Mouse (Mus musculus) myocyte (in vitro differentiated cells): ENCODE data around the gene Tm9sf4.

ENCODE experiments used
- CEBPB ChIP-seq: IDR thresholded peaks from 2 replicates; pipeline ENCODE4 v1.6.1; 2011; ENCODE audit warnings: mild to moderate bottlenecking, moderate library complexity; ENCODE audit not compliant: poor library complexity, insufficient read depth, severe bottlenecking
- E2F4 ChIP-seq: IDR thresholded peaks from one replicate; pipeline ENCODE4 v1.6.1; 2011; ENCODE audit warnings: mild to moderate bottlenecking, control low read depth, moderate library complexity; ENCODE audit not compliant: insufficient read depth
- MAX ChIP-seq: IDR thresholded peaks from one replicate; pipeline ENCODE4 v1.6.1; 2011; ENCODE audit warnings: low read depth, mild to moderate bottlenecking, control low read depth
- MYOD1 ChIP-seq, 3 experiments: IDR thresholded peaks; one replicate each; pipeline ENCODE4 v1.6.1; 2011; ENCODE audit warnings: control low read depth in 2 of 3, low read depth in 2 of 3, mild to moderate bottlenecking in 2 of 3, moderate library complexity in 1 of 3; ENCODE audit not compliant: insufficient read length in 2 of 3, control insufficient read depth in 1 of 3
- MYOG ChIP-seq, 3 experiments: IDR thresholded peaks; one replicate each; pipeline ENCODE4 v1.6.1; 2011; ENCODE audit warnings: control low read depth in 2 of 3, low read depth in 2 of 3, mild to moderate bottlenecking in 2 of 3; ENCODE audit not compliant: insufficient read length in 2 of 3, control insufficient read depth in 1 of 3, insufficient read depth in 1 of 3
- POLR2A ChIP-seq: IDR thresholded peaks from one replicate; pipeline ENCODE4 v1.6.1; 2011; ENCODE audit warnings: low read depth, mild to moderate bottlenecking, control low read depth, moderate library complexity; ENCODE audit not compliant: insufficient read length
- REST ChIP-seq: IDR thresholded peaks from one replicate; pipeline ENCODE4 v1.6.1; 2011; ENCODE audit warnings: mild to moderate bottlenecking, control low read depth, moderate library complexity; ENCODE audit not compliant: insufficient read depth, insufficient read length
- SRF ChIP-seq: IDR thresholded peaks from one replicate; pipeline ENCODE4 v1.6.1; 2011; ENCODE audit warnings: low read depth; ENCODE audit not compliant: control insufficient read depth, insufficient read length
- TCF12 ChIP-seq: IDR thresholded peaks from one replicate; pipeline ENCODE4 v1.6.1; 2011; ENCODE audit warnings: mild to moderate bottlenecking, control low read depth; ENCODE audit not compliant: poor library complexity, insufficient read depth, severe bottlenecking
- TCF3 ChIP-seq: IDR thresholded peaks from one replicate; pipeline ENCODE4 v1.6.1; 2011; ENCODE audit warnings: low read depth, control low read depth; ENCODE audit not compliant: insufficient read length
- USF1 ChIP-seq: IDR thresholded peaks from one replicate; pipeline ENCODE4 v1.6.1; 2011; ENCODE audit warnings: low read depth, mild to moderate bottlenecking, control low read depth, moderate library complexity

- TF ChIP-seq POLR2A (no peak), MAX (no peak), REST (no peak), MYOG (IDR thresholded peaks at IDR 0.05; ENCODE audit: control insufficient read depth in 1 of 3, insufficient read depth in 1 of 3, insufficient read length in 2 of 3, low read depth in 2 of 3) (no peak), TCF3 (no peak), USF1 (no peak), CEBPB (no peak), MYOD1 (IDR thresholded peaks at IDR 0.05; ENCODE audit: control insufficient read depth in 1 of 3, insufficient read length in 2 of 3, low read depth in 2 of 3) (no peak), TCF12 (no peak), SRF (no peak), E2F4 (no peak)
Observed at GRCm38 (mm10) chr2:153120126-153120525, 41.0 kb upstream of the Tm9sf4 start.
